Mouse (Mus musculus) layer of hippocampus, postnatal 36 days (tissue): ENCODE measurements at regions not wholly inside any gene's neighbourhood (a gene's known extent, or its start where the extent isn't known, plus 50 kb on each side); places are given as distances from the start of the nearest gene placed in this dataset.

Experiments used
- DNase-seq, 2 experiments: peaks; one replicate each; pipeline ENCODE4 v3.0.0; 2022

DNA sequence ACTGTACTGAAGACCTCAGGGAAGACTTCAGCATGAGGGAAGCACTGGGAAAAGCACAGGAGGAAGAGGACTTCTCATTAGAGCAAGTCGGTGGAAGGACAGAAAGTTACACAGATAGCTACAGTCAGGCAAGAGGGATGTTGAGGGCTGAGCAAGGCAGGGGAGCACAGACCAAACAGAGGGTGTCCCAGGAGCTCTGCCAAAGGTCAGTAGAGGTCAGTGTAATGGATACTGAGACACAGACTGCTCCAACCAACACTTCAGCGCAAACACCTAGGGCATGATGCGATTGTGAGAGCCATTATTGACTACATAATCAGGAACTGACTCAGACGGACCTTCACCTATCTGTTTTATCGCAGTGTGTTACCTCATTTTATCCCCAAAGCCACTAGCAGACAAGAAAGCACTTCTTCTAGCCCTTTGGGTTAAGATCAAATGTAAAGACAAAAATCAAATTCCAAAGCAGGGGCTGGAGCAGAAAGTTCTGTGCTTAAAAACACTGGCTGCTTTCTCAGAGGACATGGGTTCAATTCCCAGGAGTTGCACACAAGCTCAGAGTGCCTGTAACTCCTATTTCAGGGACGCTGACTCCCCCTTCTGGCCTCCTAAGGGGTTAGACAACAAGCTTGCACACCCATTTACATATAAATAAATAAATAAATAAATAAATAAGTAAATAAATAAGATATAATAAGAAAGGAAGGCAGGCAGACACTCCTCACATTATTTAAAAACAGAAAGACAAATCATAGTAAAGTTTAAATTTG lies 197.3 kb upstream of the Trib2 start:
- no peak for DNase-seq

DNA sequence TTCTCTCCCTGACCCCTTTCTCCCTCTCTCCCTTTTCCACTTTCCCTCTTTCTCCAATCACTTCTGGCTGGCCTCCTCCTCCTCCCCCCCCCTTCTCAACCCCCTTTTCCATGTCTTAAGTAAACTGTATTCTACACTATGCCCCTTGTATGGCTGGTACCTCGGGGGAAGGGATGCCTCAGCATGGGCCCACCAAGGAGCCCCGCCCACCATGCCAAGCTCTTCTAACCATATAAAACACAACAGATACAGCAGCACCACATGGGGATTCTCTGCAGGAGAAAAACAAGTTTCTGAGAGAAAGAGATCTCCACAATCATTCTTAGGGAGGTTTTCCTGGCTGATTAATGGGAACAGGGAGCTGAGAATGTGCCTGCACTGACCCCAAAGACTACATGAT lies 196.6 kb upstream of the Trib2 start:
- no peak for DNase-seq

DNA sequence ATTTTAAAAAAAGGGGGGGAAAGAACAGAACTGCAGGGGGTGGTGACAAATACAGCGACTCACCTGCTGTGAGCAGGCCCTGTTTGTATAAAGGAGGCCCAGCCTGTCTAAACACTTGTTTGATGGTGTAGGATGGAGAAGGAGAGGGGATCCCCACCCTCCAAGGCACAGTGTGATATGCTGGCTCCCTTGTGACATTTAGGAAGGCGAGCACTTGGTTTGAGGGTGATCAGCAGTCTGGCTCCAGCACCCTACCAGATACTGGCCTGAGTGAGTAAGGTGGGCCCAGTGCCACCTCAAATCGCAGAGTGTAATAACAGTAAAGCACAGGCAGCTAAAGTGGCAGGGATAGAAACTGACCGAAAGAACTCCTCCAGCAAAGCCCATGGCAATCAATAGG lies 195.4 kb upstream of the Trib2 start:
- DNase-seq, result no peak

DNA sequence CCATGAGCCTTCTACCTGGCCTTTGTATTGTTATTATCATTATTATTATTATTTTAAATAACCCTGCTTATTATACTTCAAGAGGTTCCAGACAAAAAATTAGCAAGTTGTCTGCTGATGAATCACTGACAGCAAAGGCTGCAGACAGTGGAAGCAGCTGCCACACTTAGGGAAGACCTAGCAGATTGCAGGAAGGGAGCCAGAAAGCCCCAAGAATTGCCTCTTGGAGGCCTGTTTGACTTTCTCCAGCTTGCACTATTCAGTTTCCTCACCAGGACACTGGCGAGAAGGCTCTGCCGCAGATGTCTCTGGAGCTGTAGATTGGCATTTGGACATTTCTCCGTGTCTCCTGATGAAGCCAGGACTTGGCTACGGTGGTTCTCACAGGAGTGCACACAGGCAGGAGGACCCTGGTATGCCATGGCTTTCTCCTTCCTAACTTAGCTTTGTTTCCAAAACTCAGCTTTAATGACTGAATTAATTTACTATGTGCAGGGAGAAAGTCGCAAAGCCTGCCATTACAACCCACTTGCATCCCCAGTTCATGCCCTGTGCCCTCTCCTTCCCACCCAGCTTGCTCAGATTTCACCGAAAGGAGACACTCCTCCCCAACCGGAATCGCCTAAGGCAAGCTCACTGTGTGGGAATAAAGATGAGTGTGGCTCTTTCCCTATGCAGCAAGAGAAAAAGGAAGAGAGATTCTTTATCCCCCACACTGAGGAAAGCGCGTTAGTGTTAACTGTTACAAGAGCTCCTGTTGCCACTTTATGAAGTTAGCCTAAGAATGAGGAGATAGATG lies 193.3 kb upstream of the Trib2 start:
- peak; percentile 17 to 24 for DNase-seq

DNA sequence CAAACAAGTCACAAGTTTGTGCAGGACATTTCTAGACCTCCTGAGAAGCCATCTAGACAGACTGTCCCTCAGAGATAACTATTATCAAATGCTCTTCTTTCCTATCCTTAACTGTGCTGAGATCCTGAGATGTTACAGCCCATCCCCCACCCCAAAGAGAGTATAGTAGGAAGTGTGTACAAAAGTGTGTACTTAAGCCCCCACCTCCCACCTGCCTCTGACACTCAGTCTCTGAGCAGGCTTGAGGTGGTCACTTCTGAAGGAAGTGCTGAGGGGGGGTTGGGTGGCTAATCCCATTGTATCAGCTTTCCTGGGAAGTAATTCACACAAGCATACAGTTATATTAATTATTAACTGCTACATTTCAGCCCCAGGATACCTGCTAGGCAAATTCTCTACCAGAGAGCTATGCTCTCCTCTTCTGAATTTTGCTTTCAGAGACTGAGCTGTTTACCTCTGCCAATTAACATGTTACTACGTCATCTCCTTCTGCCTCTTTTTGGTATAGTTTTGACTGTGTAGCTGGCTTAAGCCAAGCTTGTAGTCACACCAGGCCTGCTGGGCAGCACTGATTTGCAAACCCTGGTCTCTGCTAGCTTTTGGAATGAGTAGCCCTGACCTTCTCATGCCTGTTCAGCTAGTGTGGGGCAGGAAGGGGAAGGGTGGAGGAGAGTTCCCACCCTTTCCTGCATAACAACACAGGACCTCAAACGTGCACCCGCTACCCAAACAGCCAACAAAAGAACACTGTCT lies 192.2 kb upstream of the Trib2 start:
- DNase-seq, result no peak

DNA sequence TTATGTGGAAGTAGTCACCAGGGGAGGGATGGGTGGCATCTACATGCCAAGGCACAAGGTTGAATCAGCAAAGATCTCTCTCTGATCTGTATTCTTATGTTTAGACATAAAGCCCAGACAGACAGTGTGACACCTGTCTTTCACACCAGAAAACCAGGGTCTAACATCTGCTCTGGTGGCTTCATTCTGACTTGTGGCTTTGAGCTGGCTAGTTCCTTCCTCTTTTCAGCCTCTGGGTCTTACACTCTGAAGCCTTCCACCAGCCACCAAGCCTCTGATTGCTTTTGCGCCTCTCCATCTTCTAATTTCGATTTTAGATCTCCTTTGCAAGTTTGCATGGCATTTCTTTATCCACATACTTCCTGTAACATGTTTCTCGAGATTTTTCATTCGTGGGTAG lies 191.5 kb upstream of the Trib2 start:
- no peak for DNase-seq

DNA sequence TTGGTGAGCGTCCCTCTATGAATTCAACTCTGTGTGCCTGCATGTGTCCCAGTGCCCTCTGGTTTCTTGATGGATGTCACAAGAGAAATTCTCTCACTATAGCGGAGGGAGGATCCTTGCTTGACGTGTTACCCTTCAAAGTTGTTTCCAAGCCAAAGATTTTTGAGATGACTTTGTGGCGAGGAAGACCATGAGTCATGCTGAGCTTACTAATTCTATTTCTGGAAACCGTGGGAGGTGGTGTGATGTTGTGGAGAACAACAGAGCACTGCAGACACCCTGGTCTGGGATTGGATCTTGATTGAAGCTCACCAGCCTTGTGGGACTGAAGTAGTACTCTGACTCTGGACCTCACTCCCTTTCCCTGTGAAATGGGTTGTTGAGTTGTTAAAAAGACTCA lies 190.0 kb upstream of the Trib2 start:
- DNase-seq, result no peak

DNA sequence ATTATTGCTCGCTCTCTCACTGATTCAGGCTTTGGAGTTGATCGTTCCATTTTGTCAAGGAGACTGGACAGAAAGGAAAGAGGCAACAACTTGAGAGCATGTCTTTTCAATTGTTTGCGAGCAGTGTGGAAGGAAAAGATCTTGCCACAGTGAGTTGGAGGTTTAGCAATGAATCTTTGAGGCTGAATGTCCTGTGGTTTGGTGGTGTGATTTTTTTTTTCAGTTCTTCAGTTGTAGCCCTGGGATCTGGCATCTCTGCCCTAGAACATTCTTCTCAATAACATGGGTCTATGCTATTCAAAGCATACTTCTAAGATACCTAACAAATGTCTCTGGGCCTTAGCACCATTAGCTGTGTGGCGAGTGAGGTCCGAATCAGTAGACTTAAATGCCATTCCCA lies 189.6 kb upstream of the Trib2 start:
- no peak for DNase-seq

DNA sequence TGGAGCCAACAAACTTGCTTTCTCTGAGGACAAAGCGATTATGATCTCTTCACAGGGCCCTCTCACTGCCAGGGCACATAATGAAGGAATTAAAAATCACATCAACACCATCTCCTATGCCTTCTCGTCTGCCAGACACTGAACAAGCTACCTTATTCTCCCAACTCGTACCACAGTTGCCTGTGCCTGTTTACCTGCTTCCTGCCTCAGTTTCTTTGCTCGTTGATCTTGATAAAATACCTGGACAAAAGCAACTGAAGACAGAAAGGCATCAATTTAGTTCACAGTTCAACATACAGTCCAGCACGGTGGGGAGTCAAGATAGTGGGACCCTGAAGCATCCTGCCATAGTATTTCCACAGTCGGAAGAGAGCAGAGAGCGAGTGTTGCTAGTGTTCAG lies 185.1 kb upstream of the Trib2 start:
- DNase-seq, result no peak

DNA sequence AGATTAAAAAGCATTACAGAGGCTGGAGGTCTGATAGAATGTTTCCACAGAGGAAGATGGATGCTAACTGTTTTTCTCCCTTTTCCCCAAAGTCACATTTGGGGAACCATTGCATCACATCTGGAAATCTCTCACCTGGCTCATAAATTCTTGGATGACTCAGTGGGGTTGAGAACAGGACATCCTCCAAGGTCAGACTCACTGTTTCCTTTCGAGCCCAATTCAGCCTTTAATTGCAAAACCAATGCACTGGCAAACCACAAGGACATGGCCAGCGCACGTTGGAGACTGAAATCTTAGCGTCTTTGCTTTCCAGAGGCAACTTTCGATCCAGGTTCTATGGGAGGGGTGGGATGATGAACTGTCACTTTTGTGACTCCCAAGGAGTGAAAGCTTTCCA lies 184.5 kb upstream of the Trib2 start:
- DNase-seq, result no peak

DNA sequence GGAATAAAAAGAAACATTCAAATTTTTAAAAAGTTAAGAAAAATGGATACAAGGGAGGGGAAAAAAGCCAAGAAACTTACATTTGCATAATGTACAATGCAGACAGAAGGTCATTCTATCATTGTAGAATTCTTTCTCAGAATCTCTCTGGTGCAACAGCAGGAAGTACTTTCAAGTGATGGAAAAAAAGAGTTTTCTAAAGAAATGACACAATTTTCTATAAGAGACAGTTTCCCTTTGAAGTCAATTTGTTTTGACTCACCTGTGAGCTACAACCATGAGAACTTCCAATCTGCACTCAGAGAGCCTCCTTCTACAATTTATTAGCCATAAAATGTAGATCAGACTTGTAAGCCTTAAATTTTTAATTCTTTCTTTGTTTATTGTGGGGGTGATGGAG lies 181.6 kb upstream of the Trib2 start:
- DNase-seq, result no peak

DNA sequence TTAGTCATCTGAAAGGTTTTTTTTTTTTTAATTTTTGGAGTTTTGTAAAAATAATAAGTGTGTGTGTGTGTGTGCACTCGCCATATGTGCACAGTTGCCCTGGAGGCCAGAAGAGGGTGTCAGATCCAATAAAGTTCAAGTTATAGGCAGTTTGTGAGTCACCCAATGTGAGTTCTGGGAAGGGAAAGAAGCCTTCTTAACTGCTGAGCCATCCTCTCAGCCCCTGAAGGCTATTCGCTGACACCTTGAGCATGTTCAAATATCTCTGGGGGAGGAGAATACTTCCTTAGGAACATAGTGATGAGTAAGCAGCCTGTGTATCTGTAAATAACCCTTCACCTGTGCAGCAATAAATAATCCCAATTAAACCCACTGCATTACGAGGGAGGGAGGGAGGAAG lies 177.1 kb upstream of the Trib2 start:
- no peak for DNase-seq

DNA sequence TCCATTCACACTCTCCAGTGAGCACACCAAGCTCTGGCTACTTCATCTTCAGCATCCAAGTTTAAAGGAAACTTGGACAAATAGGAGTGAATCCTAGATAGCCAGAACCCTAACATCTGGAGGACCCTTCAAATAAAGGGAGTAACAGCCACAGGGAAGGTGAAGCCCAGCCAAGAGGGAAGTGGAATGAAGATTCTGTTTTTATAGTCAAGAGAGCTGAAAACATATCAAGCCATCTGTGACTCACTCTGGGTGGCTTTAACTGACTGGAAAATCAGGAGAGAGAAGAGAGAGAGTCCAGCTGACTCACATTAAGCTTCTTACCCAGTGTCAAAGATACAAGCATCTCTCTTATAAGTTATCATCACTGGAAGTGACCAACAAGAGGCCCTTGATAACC lies 169.6 kb upstream of the Trib2 start:
- no peak for DNase-seq

DNA sequence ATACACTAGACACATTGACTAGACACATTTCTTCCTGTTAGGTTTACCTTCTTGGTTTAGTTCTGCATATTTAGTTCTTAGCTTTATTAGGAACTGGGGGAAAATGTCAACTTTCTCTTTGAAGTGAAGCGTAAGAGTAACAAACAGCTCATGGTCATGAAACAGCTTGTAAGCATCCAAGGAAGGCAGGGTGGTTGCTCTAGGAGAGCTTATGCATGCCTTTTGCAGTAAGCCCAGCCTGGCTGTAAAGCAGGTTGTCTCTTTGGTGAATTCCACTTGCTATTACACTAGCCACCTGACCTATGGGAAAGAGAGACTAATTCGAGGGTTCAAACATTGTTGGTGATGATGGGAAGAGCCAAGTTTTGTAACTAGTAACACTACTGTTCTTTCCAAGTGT lies 168.9 kb upstream of the Trib2 start:
- DNase-seq, result no peak

DNA sequence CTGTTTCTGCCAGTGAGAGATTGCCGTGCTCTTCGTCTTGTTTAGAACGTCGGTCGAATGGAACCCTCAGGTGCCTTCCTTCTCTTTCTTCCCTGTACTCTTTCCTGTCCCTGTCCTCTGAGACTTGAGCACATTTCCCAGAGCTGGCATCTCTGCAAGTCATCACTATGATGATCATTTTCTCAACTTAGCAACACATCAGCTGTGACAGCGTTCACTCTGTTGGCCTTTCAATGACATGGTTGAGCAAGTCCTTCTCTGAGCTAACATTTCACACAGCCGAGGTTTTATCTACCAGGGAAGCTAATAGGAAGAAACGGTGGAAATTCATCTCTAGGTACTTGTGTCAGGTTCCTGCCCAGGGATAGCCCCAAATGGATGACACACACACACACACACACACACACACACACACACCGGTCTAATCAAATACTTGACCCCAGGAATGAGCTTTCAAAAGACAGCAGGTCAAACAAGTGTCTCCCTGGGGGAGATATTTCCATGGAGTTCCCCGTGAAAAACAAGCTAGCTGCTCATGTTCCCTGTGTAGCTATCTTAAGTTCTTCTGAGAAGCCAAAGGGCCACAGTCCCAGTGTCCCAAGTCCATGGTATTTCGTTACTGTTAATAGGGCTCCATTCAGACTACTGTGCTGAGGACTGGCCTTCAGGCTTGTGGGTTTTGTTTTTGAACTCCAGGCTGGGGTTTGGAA lies 167.0 kb upstream of the Trib2 start:
- DNase-seq, result no peak

DNA sequence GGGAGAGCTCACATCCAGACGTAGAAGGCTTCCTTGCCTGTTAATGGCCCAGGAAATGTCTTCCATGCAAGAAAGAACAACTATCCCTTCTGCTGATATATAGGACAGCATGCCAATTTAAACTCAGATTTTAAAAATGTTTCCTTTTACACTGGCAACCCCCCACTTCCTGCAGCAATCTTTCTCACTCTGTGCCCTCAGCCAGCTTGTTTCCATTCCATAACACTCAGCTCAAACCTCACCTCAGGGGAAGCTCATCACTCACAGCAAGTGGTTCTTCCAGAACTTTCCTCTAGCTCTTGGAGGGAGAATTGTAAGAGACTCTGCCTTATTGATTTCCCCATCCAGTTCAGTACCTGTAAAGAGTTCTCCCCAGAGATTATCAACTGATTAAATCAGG lies 165.0 kb upstream of the Trib2 start:
- no peak for DNase-seq

DNA sequence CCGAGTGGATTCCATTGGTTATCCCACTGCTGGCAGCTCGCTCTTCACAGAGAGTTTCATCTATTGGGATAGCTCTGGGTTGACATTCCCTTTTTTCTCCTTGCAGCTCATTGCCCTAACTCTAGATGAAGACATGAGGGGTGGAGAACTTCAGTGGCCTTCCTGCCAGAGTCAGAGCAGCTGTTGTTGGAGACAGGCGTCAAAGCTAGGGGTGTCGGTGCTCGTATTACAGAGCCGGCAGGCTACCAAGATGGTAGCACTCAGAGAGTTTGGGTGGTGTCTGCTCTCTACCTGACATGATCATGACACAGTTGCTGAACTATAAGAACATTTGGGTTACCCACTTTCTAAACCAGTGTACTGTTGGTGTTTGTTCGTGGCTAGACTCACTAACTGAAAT lies 162.5 kb upstream of the Trib2 start:
- DNase-seq, result no peak

DNA sequence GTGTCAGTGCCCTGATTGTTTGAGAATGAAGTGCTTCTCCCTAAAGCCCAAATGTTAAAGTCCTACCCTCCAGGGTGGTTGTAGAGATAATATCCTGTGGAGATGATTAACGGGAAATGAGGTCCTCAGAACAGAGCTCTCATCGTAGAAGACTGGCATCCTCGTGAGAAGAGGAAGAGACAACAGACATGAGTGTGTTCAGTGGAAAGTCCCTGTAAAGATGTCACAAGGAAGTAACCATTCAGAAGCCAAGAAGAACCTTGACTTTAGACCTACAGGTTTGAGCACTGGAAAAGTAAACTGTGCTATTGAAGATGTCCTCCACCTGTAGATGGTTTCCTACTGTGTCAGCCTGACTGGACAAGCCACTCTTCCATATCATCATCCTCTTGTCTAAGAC lies 155.1 kb upstream of the Trib2 start:
- DNase-seq, result no peak

DNA sequence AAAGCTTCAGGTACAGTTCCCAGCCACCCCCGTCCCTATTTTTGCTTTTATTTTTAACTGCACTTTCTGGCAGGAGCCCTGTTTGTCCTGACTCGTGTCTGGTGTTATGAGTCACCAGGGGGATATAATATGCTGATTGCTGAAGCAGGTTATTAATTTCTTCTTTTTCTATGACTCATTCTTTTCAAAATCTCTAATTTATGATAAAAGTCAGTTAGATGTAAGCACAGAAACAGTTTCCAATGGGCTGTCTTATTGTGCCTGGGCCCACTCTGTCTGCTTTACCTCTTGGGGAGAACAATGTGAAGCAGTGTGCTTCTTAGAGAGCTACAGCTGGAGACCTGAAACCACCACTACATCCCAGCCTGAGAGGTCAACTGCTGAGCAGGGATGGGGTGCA lies 153.5 kb upstream of the Trib2 start:
- DNase-seq, result no peak

DNA sequence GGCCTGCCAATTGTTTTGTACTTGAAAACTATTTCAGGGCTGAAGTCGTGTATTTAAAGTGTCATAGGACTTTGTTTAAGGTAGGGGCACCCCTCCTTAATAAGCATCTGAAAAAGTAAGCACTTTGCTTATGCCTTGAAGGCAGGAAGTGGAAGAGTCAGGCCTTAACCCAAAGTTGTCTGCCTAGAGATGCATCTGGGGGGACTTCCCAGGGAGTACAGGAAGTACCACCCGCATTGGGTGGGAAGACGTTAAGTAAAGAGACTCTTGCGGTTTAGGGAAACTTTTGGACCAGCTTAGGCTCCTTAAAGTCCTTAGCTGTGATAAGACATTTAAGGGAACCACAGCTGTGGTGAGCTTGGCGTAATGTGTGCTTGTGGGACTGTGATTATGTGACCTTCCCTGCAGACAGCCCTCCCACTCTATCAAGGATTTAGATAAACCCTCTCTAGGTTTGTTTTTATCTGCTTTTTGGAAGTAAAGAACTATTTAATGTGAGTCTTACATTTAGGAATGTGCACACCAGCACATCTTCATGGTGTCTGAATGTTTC lies 150.9 kb upstream of the Trib2 start:
- no peak for DNase-seq

DNA sequence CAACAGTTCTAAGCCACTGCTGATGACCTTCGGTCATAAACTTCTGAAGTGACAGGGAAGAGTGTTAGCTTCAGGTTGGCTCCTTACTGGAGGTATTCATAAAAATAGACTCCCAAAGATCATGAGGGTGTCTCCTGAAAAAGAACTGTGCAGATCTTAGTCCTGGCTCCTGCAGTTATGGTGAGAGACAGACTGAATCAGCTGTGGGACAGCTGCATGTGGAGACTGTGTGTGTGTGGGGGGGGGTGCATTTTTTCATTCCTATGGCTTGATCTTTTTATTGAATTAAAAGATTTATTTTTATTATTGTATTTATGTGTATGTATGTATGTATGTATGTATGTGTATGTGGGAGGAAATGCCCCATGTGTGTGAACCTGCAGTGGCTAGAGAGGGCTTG lies 149.9 kb upstream of the Trib2 start:
- DNase-seq, result no peak

DNA sequence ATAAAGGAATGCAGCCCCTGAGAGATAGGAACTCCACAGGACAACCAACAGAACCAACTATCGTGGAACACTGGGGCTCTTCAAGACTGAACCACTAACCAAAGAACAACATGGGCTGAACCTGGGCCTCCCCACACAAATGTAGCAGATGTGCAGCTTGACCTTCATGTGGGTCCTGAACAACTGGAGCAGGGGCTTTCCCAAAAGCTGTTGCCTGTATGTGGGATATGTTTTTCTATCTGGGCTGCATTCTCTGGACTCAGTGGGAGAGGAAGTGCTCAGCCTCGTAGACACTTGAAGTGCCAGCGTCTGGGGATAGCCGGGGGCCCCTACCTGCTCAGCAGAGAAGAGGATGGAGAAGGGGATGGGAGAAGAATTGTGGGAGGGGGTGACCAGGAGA lies 149.2 kb upstream of the Trib2 start:
- no peak for DNase-seq

DNA sequence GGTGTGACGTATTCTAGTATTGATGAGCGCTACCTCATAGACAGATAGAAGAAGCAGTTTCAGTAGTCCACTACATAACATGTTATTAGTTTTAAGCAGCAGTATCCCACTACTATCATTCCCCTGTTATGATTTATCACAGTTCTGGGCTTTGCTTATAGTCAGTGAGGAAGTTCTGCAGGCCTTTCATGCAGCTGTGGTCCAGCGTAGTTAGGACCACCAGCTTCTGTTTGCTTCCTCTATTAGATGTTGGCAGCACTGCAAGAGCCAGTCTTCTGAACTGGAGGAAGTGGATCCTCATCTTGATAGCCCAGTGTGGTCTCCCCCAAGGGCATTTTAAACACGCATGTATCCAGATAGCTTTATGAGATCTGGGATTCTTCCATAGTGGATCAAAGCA lies 147.4 kb upstream of the Trib2 start:
- DNase-seq, result no peak
